Mouse (Mus musculus) lung, adult 10 weeks (tissue): ENCODE data around the gene Exosc9. TPM values are rescaled to one million over a fixed set of nuclear protein-coding genes. Genes with fewer than 3 reads are reported as not detected.

Experiments used
- polyA plus RNA-seq: library from polyadenylated mRNA; stranded (reverse); fragments of 350-450 nt; fragmentation: Illumina TruSeq; extraction: RNeasy Lipid Tissue Mini Kit (QIAGEN cat#74804); gene quantifications from one replicate; pipeline ENCODE4 v1.2.3, GENCODE M21; 2014; ENCODE audit warnings: low read depth, low replicate concordance; ENCODE audit not compliant: insufficient read depth

The Exosc9 gene
- 24.8 TPM for polyA plus RNA-seq

DNA sequence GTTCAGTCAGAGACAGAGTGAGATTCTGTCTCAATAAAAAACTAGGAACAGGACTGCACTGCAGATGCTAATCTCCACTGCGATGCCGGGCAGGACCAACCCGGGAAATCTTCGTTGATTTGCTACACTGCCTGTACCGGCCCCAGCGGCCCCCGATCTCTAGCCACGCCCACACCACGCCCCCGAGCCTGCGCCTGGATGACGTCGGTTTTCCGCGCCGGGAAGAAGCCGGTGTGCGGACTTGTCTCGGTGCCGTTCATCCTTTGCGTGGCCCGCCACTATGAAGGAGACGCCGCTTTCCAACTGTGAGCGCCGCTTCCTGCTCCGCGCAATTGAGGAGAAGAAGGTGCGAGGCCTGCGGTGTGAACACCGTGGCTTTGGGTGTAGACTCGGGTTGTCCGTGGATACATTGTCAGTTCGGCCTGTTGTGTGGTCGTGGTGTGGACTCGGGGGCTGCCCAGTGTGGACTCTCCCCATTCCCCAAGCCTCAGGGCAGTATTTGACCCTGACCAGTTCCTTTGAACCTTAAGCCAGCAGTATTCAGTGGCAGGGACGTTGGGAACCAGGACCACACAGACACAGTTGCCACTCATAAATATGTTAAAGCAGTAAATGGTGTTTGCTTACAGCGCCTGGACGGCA, at the start of gene Exosc9:
Gene Exosc9 (plus strand): TSS at position 201 of the 642 bp plus-strand sequence.

DNA sequence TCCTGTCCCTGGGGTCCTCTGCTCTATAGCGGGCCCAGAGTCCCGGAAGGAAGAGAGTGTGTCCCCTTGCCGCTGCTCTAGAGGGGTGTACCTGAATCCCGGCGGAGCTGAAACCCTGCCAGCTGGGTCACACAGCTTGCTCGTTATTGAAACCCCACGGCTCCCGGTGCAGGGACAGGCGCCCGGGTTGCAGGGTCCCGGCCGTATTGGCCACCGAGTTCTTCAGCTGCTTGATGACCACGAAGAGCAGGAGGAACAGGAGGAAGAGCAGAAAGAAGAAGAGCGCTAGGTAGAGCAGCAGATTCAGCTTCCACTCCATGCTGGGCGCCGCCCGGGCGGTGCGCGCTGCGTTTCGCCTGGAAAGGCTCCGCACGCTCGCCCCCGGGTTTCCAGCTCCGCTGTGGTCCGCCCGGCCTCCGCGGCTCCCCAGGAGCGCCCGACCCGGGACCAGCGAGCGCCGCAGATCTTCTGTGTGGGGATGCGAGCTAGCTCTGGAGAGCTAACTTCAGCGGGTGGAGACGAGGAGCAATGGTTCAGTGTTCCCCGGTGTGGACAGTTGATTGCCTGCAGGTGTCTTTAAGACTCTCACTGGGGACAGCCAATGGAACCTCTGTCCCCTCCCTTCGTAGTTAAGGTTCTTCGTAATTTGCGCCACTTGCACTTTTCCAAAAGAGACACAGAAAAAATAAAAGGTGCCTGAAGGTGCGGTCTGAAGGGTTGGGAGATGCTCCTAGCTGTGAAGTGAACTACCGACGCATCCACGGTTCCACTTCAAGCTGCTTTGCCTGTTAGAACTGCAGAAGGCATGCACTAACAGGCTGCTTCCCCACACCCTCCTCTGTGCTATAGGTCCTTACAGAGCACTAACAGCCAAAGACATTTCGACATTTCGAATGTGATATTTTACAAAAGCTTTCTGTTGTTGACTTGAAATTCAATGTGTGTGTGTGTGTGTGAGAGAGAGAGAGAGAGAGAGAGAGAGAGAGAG, 31.0 kb upstream of the Exosc9 start, which contains the start of gene Gm11549:
Gene Gm11549 (minus strand): TSS at position 741 of the 988 bp plus-strand sequence.

DNA sequence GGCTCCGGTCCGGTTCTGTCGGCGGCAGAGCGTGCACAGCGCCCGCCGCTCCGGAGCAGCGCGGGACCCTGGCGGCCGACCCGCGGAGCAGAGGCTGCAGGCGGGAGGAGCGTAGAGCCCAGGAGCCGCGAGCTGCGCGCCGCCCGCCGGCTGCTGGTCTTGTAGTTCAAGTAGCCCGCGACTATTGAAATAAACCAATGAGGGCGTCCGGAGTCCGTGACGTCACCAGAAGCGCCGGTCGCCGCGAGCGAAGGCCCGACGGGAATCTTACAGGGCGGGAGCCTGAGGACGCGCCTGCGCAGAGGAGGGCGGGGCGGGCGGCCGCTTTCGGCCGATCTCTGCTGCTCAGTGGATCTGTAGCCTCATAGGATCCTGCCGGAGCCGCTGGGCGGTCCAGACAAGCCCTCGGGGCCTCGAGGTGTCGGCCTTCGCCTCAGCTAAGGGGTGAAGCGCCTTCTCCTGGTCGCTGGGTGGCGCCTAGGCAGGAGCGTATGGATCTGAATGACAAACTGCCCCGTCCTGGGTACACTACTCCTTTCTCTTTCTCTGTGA, 19.5 kb downstream of the Exosc9 start, which contains the start of gene Ccna2:
Gene Ccna2 (minus strand): TSS at position 324 of the 552 bp plus-strand sequence.

DNA sequence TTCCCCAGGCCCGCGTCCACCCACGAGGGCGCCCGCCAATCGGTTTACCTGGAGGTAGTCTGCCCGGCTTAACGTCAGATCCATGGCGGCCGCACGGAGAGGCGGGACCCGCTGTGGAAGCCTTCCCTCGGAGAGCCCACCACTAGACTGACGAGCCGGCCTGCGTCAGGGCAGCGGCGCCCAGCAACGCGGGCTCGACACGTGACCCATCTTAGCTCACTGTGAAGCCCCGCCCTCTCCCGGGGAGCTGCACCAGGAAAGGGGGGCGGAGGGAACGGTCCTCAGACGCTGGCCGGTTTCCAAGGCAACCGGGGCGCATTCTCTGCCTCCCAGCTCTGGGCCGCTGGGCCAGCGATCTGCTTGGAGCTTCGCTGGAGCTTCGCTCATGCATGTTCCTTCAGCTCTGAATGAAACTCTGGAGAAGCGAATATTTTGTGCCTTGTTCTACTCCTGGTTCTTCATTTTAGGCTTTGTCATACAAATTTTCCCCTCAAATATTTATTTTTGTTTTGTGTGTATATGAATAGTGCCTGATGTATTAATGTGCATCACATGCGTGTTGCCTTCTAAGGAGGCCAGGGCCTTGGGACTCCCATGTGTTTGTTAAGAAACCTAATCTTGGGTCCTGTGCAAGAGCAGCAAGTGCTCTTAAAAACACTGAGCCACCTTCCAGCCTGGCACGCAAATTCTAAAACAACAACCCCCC, 60.9 kb downstream of the Exosc9 start, which contains the start of gene Bbs7:
Gene Bbs7 (minus strand): TSS at position 276 of the 706 bp plus-strand sequence.

Other genes with a start within 250 kb of the Exosc9 start
- 528 TPM for gene Anxa5, start 76.7 kb upstream of the Exosc9 start, polyA plus RNA-seq
- 1.1 TPM for gene 1810062G17Rik, start 76.7 kb upstream of the Exosc9 start, polyA plus RNA-seq
- not detected for gene Gm11549, start 30.8 kb upstream of the Exosc9 start, polyA plus RNA-seq
- gene Ccna2, start 19.5 kb downstream of the Exosc9 start, polyA plus RNA-seq, result 1.7 TPM
- 4.5 TPM for gene Bbs7, start 60.9 kb downstream of the Exosc9 start, polyA plus RNA-seq
- gene Trpc3, start 137.6 kb downstream of the Exosc9 start, polyA plus RNA-seq, result 0.76 TPM